Mouse (Mus musculus) kidney, embryonic 16.5 days (tissue): ENCODE data around the gene Plpp3. TPM values are rescaled to one million over a fixed set of nuclear protein-coding genes. Genes with fewer than 3 reads are reported as not detected.

ENCODE experiments used
- ATAC-seq: fragments of 200-750 bp; cut with Nextera tagmentation; 2 replicates; pipeline ENCODE4 v1.8.0; 2017; ENCODE audit warnings: moderate TSS enrichment; ENCODE audit not compliant: low FRiP score, low TSS enrichment
- H3K27ac ChIP-seq: fragments of 300-500 bp; sonication (generic); 2 replicates; pipeline ENCODE4 v1.5.1; 2014; ENCODE audit warnings: low read length
- H3K27me3 ChIP-seq: fragments of 300-500 bp; sonication (generic); 2 replicates; pipeline ENCODE4 v1.6.1; 2014; ENCODE audit warnings: low read length, control low read depth, mixed read lengths; ENCODE audit not compliant: insufficient read depth
- H3K36me3 ChIP-seq: fragments of 300-500 bp; sonication (generic); 2 replicates; pipeline ENCODE4 v1.6.1; 2014; ENCODE audit warnings: low read length, control low read depth, mixed read lengths; ENCODE audit not compliant: insufficient read depth
- H3K4me1 ChIP-seq: fragments of 300-500 bp; sonication (generic); 2 replicates; pipeline ENCODE4 v1.6.1; 2014; ENCODE audit warnings: low read length, control low read depth, mixed read lengths; ENCODE audit not compliant: insufficient read depth
- H3K4me2 ChIP-seq: fragments of 300-500 bp; sonication (generic); replicated peaks from 2 replicates; pipeline ENCODE4 v1.6.1; 2014; ENCODE audit warnings: low read depth, low read length
- H3K4me3 ChIP-seq: fragments of 300-500 bp; sonication (generic); 2 replicates; pipeline ENCODE4 v1.5.1; 2014; ENCODE audit warnings: mild to moderate bottlenecking, low read length
- H3K9ac ChIP-seq: fragments of 300-500 bp; sonication (generic); replicated peaks from 2 replicates; pipeline ENCODE4 v1.6.1; 2014; ENCODE audit warnings: low read length
- H3K9me3 ChIP-seq: fragments of 300-500 bp; sonication (generic); 2 replicates; pipeline ENCODE4 v1.6.1; 2016; ENCODE audit warnings: low read length, control low read depth
- WGBS: fragments of 180-500 bp; shearing (Covaris S2); extraction: QIAGEN DNeasy Blood & Tissue Kit; methylation state at CpG from one replicate; pipeline ENCODE4 v1.1.7; 2014; 5-methylcytosine and 5-hydroxymethylcytosine counted together
- polyA plus RNA-seq: library from polyadenylated mRNA; unstranded; fragments of >200 nt; fragmentation: Nextera tagmentation; extraction: Ambion mirVana; gene quantifications from 2 replicates; pipeline ENCODE4 v1.2.1, GENCODE M21; 2015

The Plpp3 gene
- polyA plus RNA-seq, 1 experiment from 2014 or later, result 76.3 TPM

DNA sequence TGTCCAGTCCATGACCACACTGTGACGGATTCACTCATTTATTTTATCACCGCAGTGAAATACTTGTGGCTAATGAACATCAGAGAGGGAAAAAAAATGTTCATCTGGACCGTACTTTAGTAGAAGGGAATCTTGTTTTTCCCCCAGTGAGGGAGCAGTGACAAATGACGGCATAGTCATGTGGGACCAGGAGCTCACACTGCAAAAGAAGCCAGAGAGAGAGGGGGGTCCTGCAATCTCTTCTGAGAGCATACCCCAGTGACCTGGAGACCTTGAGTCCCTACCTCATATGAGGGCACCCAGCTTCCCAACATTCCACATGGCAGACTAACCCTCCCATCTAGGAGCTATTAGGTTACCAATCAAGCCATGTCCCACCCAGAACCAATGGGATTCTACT, 116.3 kb downstream of the Plpp3 start:
- 81% methylated on average over 4 of the region's 4 CpGs for WGBS
- H3K4me3 ChIP-seq, result no peak overlapping the region

DNA sequence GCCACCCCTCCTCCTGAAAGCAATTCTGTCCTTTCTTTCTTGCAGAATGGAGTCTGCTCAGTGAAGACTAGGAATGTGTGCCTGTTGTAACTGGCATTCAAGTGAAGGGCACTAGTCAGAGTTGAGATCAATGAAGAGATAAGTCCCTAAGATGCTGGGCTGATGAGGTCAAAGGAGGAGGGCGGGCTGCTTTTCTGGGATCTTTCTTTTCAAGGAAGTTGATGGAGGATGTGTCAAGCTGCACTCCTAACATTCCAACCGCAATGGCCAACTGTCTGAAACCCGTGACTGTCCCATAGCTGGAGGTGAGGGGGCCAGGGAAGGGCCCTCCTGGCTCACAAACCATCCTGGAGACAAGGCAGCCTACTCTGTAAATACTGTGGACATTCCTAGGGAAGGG, 118.5 kb downstream of the Plpp3 start:
- no peaks in the 10 kb centered on the region for H3K9me3 ChIP-seq
- H3K36me3 ChIP-seq, result no peaks in the 10 kb centered on the region
- H3K27me3 ChIP-seq, result no peaks in the 10 kb centered on the region
- ATAC-seq, result no peak
- WGBS, result 57% methylated on average over 3 of the region's 3 CpGs
- H3K4me2 ChIP-seq, result no peak overlapping the region
- H3K9ac ChIP-seq, result no peak overlapping the region
- no peak overlapping the region for H3K27ac ChIP-seq
- H3K4me3 ChIP-seq, result no peak overlapping the region
- H3K4me1 ChIP-seq, result peaks cover 11% of the 10 kb centered on the region; the same call in 1 of the 2 replicates

More for the DNA sequence above, 116.3 kb downstream of the Plpp3 start:
- Histone ChIP-seq H3K9me3 (no peaks in the 10 kb centered on the region), H3K36me3 (no peaks in the 10 kb centered on the region), H3K27me3 (no peaks in the 10 kb centered on the region), H3K4me2 (no peak overlapping the region), H3K27ac (no peak overlapping the region), H3K4me1 (peaks cover 6% of the 10 kb centered on the region; the same call in 1 of the 2 replicates), H3K9ac (no peak overlapping the region)
- no peak for ATAC-seq

- Histone ChIP-seq H3K36me3 (no peaks in the 10 kb centered on the region), H3K27me3 (no peaks in the 10 kb centered on the region), H3K9me3 (no peaks in the 10 kb centered on the region), H3K4me1 (peaks cover 11% of the 10 kb centered on the region; the same call in 1 of the 2 replicates), H3K27ac (no peak overlapping the region), H3K9ac (no peak overlapping the region), H3K4me2 (no peak overlapping the region), H3K4me3 (no peak overlapping the region)
- ATAC-seq, result no peak
- 51% methylated on average over 14 of the region's 14 CpGs for WGBS
Measured at GRCm38 (mm10) chr4:105276062-105276795, 119.1 kb downstream of the Plpp3 start.

GRCm38 (mm10) chr4:105278161-105278560, 121.0 kb downstream of the Plpp3 start:
- no peaks in the 10 kb centered on the region for H3K36me3 ChIP-seq
- 69% methylated on average over 9 of the region's 9 CpGs for WGBS
- H3K4me1 ChIP-seq, result peaks cover 24% of the 10 kb centered on the region
- H3K9me3 ChIP-seq, result no peaks in the 10 kb centered on the region
- no peak for ATAC-seq
- no peak overlapping the region for H3K4me2 ChIP-seq
- H3K9ac ChIP-seq, result no peak overlapping the region
- H3K27ac ChIP-seq, result no peak overlapping the region
- H3K4me3 ChIP-seq, result no peak overlapping the region
- no peaks in the 10 kb centered on the region for H3K27me3 ChIP-seq

DNA sequence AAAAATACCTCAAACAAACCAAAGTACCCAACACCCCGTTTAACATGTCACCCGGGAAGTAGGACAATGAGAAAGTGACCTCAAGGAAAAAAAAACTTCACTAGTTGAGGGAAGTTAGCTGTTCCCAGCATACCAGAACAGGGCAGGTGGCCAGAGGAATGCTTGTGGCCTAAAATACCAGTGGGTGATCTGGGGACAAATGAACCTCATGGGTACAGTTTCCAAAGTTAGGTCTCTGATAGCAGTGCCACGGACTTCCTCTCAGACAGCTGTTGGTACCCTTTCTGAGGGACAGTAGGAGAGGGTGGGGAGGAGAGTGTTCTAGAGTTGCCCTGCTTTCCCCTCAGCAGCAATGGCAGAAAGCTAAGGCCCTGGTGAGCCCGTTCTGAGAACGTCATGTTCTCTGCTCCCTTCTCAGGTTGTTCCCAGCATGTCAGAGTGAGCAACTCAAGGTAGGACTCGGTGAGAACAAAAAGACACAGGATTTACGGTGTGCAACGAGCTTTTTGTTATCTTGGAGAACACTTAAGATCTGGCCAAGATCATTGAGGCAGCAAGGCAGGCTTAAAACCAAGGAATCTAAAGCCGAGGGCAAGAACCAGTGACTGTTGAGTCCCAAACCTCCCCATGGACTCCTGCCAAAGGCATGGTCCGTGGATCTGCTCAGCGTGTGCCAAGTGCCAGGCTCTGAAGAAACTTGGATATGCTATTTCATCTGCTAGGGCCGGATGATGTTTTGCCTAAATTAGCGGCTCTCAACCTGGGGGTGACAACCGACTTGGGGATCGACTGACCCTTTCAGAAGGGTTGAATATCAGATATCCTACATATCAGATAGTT, 121.6 kb downstream of the Plpp3 start:
- H3K36me3 ChIP-seq, result no peaks in the 10 kb centered on the region
- no peaks in the 10 kb centered on the region for H3K9me3 ChIP-seq
- ATAC-seq, result no peak
- H3K4me3 ChIP-seq, result no peak overlapping the region
- WGBS, result 72% methylated on average over 15 of the region's 15 CpGs
- no peak overlapping the region for H3K4me2 ChIP-seq
- H3K27ac ChIP-seq, result no peak overlapping the region
- H3K9ac ChIP-seq, result no peak overlapping the region
- H3K4me1 ChIP-seq, result peaks cover 24% of the 10 kb centered on the region
- H3K27me3 ChIP-seq, result no peaks in the 10 kb centered on the region

DNA sequence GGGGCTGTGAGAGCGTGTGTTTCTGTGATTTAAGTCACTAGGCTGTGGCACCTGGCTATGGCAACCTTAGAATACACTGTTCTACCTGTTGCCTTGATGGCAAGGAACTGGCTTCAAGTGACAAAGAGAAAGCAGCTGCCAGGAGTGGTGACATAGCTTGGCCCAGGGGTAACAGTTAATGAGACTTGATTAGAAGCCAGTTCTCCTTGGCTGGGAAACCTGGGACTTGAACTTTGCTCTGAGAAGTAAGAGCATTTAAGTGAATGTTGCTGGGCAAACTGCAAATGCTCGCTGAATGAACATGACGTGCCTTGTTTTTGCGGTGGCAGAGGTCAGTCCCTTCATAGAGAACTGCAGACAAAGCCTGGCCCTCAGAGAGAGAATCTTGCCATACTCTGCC, 122.7 kb downstream of the Plpp3 start:
- Histone ChIP-seq H3K9me3 (no peaks in the 10 kb centered on the region), H3K27ac (no peak overlapping the region), H3K27me3 (no peaks in the 10 kb centered on the region), H3K36me3 (no peaks in the 10 kb centered on the region), H3K4me3 (no peak overlapping the region), H3K9ac (no peak overlapping the region), H3K4me1 (peaks cover 24% of the 10 kb centered on the region), H3K4me2 (no peak overlapping the region)
- 78% methylated on average over 4 of the region's 4 CpGs for WGBS
- ATAC-seq, result no peak

- Histone ChIP-seq H3K4me1 (peaks cover 19% of the 10 kb centered on the region), H3K27ac (no peak overlapping the region), H3K36me3 (no peaks in the 10 kb centered on the region), H3K4me2 (no peak overlapping the region), H3K27me3 (no peaks in the 10 kb centered on the region), H3K4me3 (no peak overlapping the region), H3K9ac (0 out of 2 replicates have a peak overlapping the region, but pooled peaks have one; percentile 25), H3K9me3 (no peaks in the 10 kb centered on the region)
- 41% methylated on average over 7 of the region's 7 CpGs for WGBS
- 0 out of 2 replicates have a peak, but pooled peaks have one; percentile 7 for ATAC-seq
Measured at GRCm38 (mm10) chr4:105281751-105282231, 124.6 kb downstream of the Plpp3 start.

Other genes starting within 250 kb of the Plpp3 start
- 0.40 and 0.64 TPM in 2 replicates for gene Fyb2, start 243.9 kb upstream of the Plpp3 start, polyA plus RNA-seq
- gene Prkaa2, start 47.5 kb upstream of the Plpp3 start, polyA plus RNA-seq, result 8.8 and 9.1 TPM in 2 replicates